Mouse (Mus musculus) heart, embryonic 16.5 days (tissue): ENCODE measurements around the gene Prr7. TPM values are rescaled to one million over a fixed set of nuclear protein-coding genes. Genes with fewer than 3 reads are reported as not detected.
A peak's percentile ranks its signal among the peaks of the same experiment; 100 is the strongest.

Experiments used
- ATAC-seq: fragments of 200-750 bp; cut with Nextera tagmentation; replicated peaks from 2 replicates; pipeline ENCODE4 v1.8.0; 2017; ENCODE audit warnings: moderate number of reproducible peaks; ENCODE audit not compliant: insufficient read depth, low FRiP score; ENCODE audit errors: extremely low read depth
- H3K27ac ChIP-seq: fragments of 300-500 bp; sonication (generic); 2 replicates; pipeline ENCODE4 v1.5.1; 2014; ENCODE audit warnings: mild to moderate bottlenecking, low read length, control low read depth, moderate library complexity
- H3K27me3 ChIP-seq: fragments of 300-500 bp; sonication (generic); 2 replicates; pipeline ENCODE4 v1.6.1; 2014; ENCODE audit warnings: low read length, mixed read lengths; ENCODE audit not compliant: control insufficient read depth, insufficient read depth
- H3K36me3 ChIP-seq: fragments of 300-500 bp; sonication (generic); 2 replicates; pipeline ENCODE4 v1.6.1; 2014; ENCODE audit not compliant: control insufficient read depth, insufficient read depth
- H3K4me1 ChIP-seq: fragments of 300-500 bp; sonication (generic); 2 replicates; pipeline ENCODE4 v1.6.1; 2014; ENCODE audit warnings: low read length, mixed read lengths; ENCODE audit not compliant: control insufficient read depth, insufficient read depth
- H3K4me2 ChIP-seq: fragments of 300-500 bp; sonication (generic); 2 replicates; pipeline ENCODE4 v1.6.1; 2014; ENCODE audit warnings: low read depth, mild to moderate bottlenecking, control low read depth, low read length
- H3K4me3 ChIP-seq: fragments of 300-500 bp; sonication (generic); 2 replicates; pipeline ENCODE4 v1.5.1; 2014; ENCODE audit warnings: mild to moderate bottlenecking, control low read depth, low read length
- H3K9ac ChIP-seq: fragments of 300-500 bp; sonication (generic); 2 replicates; pipeline ENCODE4 v1.6.1; 2014; ENCODE audit warnings: low read length, control low read depth
- H3K9me3 ChIP-seq: fragments of 300-500 bp; sonication (generic); replicated peaks from 2 replicates; pipeline ENCODE4 v1.6.1; 2016; ENCODE audit warnings: low read length; ENCODE audit not compliant: control insufficient read depth
- WGBS: fragments of 180-500 bp; shearing (Covaris S2); extraction: QIAGEN DNeasy Blood & Tissue Kit; methylation state at CpG from one replicate; pipeline ENCODE4 v1.1.7; 2014; 5-methylcytosine and 5-hydroxymethylcytosine counted together
- polyA plus RNA-seq: library from polyadenylated mRNA; unstranded; fragments of >200 nt; fragmentation: Nextera tagmentation; extraction: Ambion mirVana; gene quantifications from 2 replicates; pipeline ENCODE4 v1.2.1, GENCODE M21; 2015

The Prr7 gene
- polyA plus RNA-seq, 1 experiment from 2014 or later = 0.28 TPM

DNA sequence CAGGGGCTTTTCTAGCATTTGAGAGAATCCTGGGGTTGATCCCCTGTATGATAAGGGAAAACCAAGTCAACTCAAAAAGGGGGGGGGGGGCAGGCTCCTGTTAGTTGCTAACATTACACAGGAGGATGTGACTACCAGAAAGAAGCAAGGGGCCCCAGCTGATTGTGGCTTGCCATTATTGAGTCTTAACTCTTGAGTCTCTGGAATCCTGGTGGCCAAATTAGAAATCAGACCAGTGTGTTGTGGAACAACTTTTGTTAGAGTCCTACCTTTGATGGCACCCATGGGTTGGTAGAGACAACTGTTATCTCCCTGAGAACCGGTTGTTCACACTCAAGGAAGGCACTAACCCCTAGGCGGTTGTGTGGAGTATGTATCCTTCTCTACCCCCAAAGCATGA is 1.1 kb upstream of the Prr7 start:
- Histone ChIP-seq H3K27me3 (peaks cover 9% of the 10 kb centered on the region), H3K4me1 (peaks cover 9% of the 10 kb centered on the region), H3K27ac (no peak overlapping the region), H3K36me3 (peaks cover 14% of the 10 kb centered on the region), H3K9me3 (no peaks in the 10 kb centered on the region), H3K4me3 (no peak overlapping the region), H3K4me2 (no peak overlapping the region), H3K9ac (no peak overlapping the region)
- no peak for ATAC-seq
- 49% methylated on average over 2 of the region's 2 CpGs for WGBS

DNA sequence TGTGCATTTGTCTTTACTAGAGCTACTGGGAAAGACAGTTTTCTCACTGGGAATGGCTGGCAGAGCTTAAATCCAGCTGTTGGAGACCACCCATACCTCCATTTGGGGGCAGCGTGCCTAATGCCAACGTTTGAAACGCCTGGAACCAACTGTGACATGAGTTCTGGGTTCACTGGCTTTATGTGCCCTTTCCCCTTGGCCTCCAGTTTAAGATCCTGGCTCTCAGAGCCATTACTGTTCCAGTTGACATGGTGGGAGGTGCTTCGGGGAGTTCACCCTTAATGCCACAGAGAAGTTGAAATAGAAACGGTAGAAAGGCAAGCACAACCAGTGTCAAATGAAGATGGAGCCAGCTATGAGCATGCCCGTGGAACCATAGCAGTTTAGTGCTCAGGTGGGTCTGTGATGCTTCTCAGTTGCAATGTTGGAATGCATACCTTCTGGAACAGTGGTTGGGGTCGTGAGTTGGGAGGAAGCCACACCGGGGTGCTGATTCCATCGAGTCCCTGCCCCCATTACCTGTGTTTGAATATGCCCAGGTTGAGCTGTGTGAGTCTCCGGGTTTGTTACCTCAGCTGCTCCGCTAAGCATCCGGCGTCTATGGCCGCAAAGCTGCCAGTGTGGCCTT is 554 bp upstream of the Prr7 start:
- 14% methylated on average over 14 of the region's 14 CpGs for WGBS
- Histone ChIP-seq H3K27ac (no peak overlapping the region), H3K4me2 (peak overlapping the region; percentile 95), H3K9ac (peak overlapping the region; percentile 71), H3K9me3 (no peaks in the 10 kb centered on the region), H3K27me3 (peaks cover 12% of the 10 kb centered on the region), H3K4me3 (peak overlapping the region; percentile 65), H3K36me3 (peaks cover 10% of the 10 kb centered on the region), H3K4me1 (peaks cover 9% of the 10 kb centered on the region)
- no peak for ATAC-seq

DNA sequence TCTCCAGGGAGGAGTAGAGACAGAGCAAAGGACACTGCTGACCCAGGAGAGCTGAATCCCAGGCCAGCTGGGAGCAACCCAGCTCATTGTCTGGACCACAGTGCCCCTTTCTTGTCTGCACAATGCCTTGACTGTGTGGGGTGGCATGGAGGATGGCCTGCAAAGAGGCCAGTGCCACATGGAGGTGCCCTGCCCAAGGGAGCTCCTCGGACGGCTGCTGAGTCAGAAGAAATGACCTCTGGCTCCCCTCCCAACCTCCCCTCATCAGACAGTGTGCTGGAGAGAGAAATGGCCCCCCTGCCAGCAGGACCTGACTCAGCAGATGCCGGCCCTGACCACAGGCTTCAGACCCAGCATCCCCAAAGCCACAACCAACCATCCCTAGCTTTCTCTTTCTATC is 1.1 kb downstream of the Prr7 start:
- Histone ChIP-seq H3K27ac (no peak overlapping the region), H3K4me3 (no peak overlapping the region), H3K36me3 (no peaks in the 10 kb centered on the region), H3K9ac (no peak overlapping the region), H3K27me3 (peaks cover 20% of the 10 kb centered on the region), H3K4me2 (peak overlapping the region; percentile 95; the same call in 1 of the 2 replicates), H3K4me1 (peaks cover 9% of the 10 kb centered on the region), H3K9me3 (no peaks in the 10 kb centered on the region)
- 38% methylated on average over 3 of the region's 3 CpGs for WGBS
- ATAC-seq = no peak

DNA sequence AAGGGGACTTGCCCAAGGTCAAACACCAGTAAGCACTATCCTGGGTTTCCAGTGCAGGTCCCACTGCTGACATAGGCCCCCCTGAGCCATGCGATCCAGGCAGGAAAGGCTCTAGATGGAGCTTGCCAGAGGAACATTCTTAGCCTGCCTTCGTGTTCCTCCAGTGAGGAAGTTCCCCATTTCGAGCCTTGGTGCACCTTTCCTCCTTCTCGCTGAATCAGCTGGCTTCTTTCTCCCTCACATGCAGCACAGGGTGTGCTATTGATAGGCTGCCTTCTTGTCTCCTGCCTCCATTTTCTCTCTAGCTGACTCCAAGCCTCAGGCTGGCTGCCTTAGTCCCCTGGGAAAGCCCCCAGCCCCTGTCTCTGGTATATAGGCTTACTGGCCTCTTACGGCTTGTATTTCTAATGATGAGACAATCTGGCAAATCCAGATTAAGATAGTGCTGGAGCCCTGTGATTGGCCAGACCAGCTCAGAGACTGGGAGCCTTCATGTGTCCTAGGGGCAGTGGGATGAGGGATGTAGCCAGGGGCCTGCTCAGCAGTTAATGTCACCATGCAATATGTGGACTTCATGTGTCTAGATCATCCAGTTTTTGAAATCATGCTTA is 1.9 kb downstream of the Prr7 start:
- peaks cover 12% of the 10 kb centered on the region for H3K4me1 ChIP-seq
- H3K4me2 ChIP-seq = no peak overlapping the region
- H3K27me3 ChIP-seq = peaks cover 28% of the 10 kb centered on the region
- ATAC-seq = no peak
- H3K4me3 ChIP-seq = no peak overlapping the region
- no peak overlapping the region for H3K27ac ChIP-seq
- H3K9me3 ChIP-seq = no peaks in the 10 kb centered on the region
- WGBS = 65% methylated on average over 5 of the region's 5 CpGs
- no peak overlapping the region for H3K9ac ChIP-seq
- H3K36me3 ChIP-seq = no peaks in the 10 kb centered on the region

DNA sequence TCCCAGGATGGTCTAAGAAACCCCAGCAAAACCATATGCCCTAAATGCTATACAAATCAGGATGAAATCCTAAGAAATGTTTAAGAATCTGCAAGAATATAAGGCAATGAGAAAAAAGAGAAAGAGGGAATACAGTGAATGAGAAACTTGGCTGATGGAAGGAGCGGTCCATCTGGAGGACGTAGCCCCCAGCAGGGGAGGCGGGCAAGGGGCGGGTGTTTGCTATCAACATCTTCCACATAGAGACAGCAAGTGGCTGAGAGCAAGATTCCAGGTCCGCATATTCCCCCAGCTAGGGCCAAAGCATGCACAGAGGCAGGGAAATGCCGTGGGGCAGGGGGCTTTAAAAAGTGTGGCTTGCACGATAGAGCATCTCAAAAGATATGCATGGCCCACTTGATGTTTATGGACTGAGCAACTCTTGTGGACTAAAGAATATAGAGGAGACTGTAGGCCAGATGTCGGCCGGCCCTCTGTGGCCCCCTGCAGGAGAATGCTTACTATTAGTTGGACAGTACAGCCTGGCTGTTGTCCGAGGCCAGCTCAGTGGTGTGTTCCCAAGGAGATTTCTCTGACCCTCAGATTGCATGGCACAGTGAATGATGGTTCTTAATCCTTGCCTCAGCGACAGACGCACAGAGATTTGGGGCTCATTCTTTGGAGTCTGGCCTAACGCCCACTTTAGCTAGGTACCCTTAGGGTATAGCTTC is 4.9 kb downstream of the Prr7 start:
- H3K27me3 ChIP-seq = peaks cover 35% of the 10 kb centered on the region
- H3K36me3 ChIP-seq = no peaks in the 10 kb centered on the region
- no peak for ATAC-seq

DNA sequence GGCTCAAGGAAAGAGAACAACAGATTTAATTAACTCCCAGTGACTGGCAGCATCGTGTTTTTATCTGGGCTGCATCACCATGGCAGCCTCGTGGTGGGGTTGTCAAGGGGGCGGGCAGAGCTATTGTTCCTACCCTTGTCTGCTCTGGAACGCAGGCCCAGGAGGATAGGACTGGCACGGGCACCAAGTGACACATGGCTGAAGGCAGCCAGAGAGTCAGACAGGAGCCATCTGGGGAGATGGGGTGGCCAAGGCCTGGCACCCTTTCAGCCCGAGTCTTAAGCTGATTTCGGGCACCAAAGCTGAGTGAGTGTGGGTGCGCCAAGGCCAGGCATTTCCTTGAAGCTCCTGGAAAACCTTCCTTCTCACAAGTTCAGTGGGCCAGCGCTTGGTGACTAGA is 6.3 kb downstream of the Prr7 start:
- H3K4me2 ChIP-seq = no peak overlapping the region
- peaks cover 45% of the 10 kb centered on the region for H3K27me3 ChIP-seq
- H3K4me1 ChIP-seq = peaks cover 15% of the 10 kb centered on the region
- H3K9ac ChIP-seq = no peak overlapping the region
- H3K4me3 ChIP-seq = no peak overlapping the region
- peaks cover 5% of the 10 kb centered on the region; the same call in 1 of the 2 replicates for H3K36me3 ChIP-seq
- H3K9me3 ChIP-seq = no peaks in the 10 kb centered on the region
- 65% methylated on average over 9 of the region's 9 CpGs for WGBS
- H3K27ac ChIP-seq = no peak overlapping the region
- no peak for ATAC-seq

More for the DNA sequence above, 4.9 kb downstream of the Prr7 start:
- no peak overlapping the region for H3K4me2 ChIP-seq
- H3K4me1 ChIP-seq = peaks cover 21% of the 10 kb centered on the region
- H3K9ac ChIP-seq = no peak overlapping the region
- no peak overlapping the region for H3K27ac ChIP-seq
- H3K9me3 ChIP-seq = no peaks in the 10 kb centered on the region
- H3K4me3 ChIP-seq = no peak overlapping the region
- WGBS = 40% methylated on average over 13 of the region's 13 CpGs

DNA sequence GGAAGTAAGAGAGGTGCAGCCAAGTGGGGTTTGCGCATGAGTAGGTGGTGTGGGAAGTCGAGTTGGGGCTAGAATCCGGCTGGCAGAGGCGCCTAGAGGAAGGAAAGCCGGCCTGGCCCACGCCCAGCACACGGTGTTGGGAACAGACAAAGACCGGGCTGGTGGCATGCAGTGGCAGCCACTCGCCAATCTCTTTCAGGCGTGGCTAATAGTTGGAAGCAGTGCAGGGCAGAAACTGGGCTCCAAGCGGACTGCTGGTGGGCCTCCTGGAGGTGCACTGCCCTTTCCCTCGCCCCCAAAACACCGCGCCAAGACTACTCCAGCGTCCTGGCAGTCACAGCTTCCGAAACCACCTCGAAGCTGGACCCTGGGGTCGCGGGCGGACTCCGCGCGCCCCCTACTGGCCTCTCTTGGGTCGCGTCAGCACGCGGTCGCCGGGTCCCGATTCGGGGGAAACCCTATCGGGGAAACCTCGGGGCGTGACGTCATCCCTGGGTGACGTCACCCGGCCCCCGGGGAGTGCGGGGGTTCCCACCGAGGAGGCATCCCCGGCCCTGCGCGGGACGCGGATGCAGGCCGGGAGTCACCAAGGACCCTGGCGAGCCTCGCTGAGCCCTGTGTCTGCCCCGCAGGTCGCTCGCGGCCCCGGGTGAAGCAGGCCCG is 7.2 kb downstream of the Prr7 start:
- 1% methylated on average over 54 of the region's 54 CpGs for WGBS
- Histone ChIP-seq H3K27me3 (peaks cover 44% of the 10 kb centered on the region), H3K4me1 (peaks cover 15% of the 10 kb centered on the region), H3K27ac (no peak overlapping the region), H3K36me3 (peaks cover 13% of the 10 kb centered on the region; the same call in 1 of the 2 replicates), H3K9me3 (no peaks in the 10 kb centered on the region), H3K4me3 (peak overlapping the region; percentile 63), H3K4me2 (peak overlapping the region; percentile 98), H3K9ac (peak overlapping the region; percentile 71)
- ATAC-seq = peak; percentile 66

DNA sequence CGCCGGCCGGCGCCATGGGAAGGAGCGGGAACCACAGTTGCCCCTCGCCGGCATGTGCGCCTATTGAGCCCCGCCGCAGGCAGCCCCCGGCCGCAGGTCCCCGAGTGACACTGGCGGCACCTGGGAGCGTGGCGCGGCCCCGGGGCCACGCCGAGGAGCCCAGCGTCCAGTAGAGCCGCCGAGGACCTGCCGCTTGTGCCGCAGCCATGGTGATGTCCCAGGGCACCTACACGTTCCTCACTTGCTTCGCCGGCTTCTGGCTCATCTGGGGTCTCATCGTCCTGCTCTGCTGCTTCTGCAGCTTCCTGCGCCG is 7.7 kb downstream of the Prr7 start:
- Histone ChIP-seq H3K9ac (peak overlapping the region; percentile 71), H3K27ac (no peak overlapping the region), H3K27me3 (peaks cover 46% of the 10 kb centered on the region), H3K4me3 (peak overlapping the region; percentile 63), H3K4me2 (peak overlapping the region; percentile 98), H3K4me1 (peaks cover 15% of the 10 kb centered on the region), H3K9me3 (no peaks in the 10 kb centered on the region), H3K36me3 (peaks cover 13% of the 10 kb centered on the region; the same call in 1 of the 2 replicates)
- ATAC-seq = peak; percentile 5; the same call in 1 of the 2 replicates
- WGBS = 0% methylated on average over 31 of the region's 31 CpGs
